Mouse (Mus musculus): ENCODE results near the gene Fiz1. TPM values are rescaled to one million over a fixed set of nuclear protein-coding genes. Genes with fewer than 3 reads are reported as not detected.
A peak's percentile ranks its signal among the peaks of the same experiment; 100 is the strongest.

Gene Fiz1
- polyA plus RNA-seq, 1 experiment, result 21.5 TPM

DNA sequence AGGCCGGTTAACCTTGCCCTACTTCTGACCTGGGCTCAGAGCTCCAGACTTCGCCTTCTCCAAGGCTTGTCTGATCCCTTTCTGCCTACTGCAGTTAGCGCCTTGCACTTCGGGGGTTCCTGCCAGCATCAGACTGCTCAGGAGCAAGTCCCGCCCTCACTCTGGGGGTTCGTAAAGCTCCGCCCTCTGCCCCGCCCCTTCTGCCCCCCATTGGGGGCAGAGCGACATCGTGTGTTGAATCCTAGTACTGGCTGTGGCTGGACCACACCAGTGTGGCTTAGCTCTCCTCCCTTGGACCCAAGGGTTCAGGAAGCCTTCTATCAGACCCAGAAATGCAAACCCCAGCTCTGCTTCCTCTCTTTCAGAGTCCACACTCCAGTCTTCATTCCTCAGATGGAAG, 50.2 kb downstream of the Fiz1 start, which contains the start of gene Sbk2:
Sbk2 (minus strand) TSS at position 135 of the 400 bp plus-strand sequence.
- H3K27ac ChIP-seq (ENCODE audit: insufficient read depth, low read length), result no peak within 1 kb of the TSS

DNA sequence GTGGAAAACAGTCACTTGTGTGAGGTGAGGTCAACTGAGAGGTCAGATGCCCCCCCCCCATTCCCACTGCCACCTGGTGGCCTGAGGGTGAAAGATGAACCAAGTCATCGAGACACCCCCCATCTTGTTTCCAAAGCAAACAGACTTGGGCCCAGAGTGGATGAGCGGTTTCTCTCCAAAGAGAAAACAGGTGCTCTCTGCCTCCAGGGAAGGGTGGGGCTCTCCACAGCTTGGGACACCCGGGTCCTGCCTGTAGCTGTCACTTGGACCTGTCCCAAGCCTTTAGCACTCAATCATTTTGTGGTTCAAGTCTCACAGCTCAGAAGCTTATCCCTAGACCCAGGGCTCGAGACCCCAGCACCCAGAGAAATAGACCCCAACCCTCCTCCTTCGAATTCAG, 51.0 kb downstream of the Fiz1 start:
- Histone ChIP-seq H3K4me3 (ENCODE audit: insufficient read depth, low read length) (no peak overlapping the region), H3K4me1 (ENCODE audit: control insufficient read depth, insufficient read depth, low read length) (no peaks in the 10 kb centered on the region), H3K27ac (ENCODE audit: insufficient read depth, low read length) (no peak overlapping the region)
- TF ChIP-seq POLR2A (IDR thresholded peaks at IDR 0.05; ENCODE audit: extremely low read depth, insufficient read depth, low read length) (no peak), CTCF (IDR thresholded peaks at IDR 0.05; ENCODE audit: extremely low read depth, insufficient read depth, low read length) (no peak)

More for the DNA sequence above, 50.2 kb downstream of the Fiz1 start, which contains the start of gene Sbk2:
- Histone ChIP-seq H3K4me1 (ENCODE audit: control insufficient read depth, insufficient read depth, low read length) (no peaks in the 10 kb centered on the region), H3K4me3 (ENCODE audit: insufficient read depth, low read length) (no peak within 1 kb of the TSS)
- TF ChIP-seq POLR2A (IDR thresholded peaks at IDR 0.05; ENCODE audit: extremely low read depth, insufficient read depth, low read length), result no peak
- peak; percentile 62 for TF ChIP-seq CTCF (IDR thresholded peaks at IDR 0.05; ENCODE audit: extremely low read depth, insufficient read depth, low read length)

DNA sequence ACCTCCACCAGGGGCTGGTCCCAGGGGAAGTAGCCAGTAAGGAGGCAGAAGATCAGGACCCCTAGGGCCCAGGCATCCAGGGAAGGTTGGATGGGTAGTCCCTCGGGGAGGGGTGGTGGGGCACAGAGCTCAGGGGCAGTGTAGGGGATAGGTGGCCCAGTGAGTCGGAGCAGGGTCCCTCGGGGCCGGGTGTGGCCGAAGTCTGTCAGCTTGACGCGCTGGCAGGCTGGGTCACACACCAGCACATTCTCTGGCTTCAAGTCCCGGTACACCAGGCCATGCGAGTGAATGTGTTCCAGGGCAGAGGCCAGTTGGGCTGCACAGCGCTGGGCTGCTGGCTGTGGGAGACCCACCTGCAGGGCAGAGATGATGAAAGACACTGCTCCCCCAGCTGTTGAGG, 57.1 kb downstream of the Fiz1 start:
- Histone ChIP-seq H3K4me1 (ENCODE audit: control insufficient read depth, insufficient read depth, low read length) (no peaks in the 10 kb centered on the region), H3K4me3 (ENCODE audit: insufficient read depth, low read length) (no peak overlapping the region), H3K27ac (ENCODE audit: insufficient read depth, low read length) (no peak overlapping the region)
- TF ChIP-seq POLR2A (IDR thresholded peaks at IDR 0.05; ENCODE audit: extremely low read depth, insufficient read depth, low read length) (no peak), CTCF (IDR thresholded peaks at IDR 0.05; ENCODE audit: extremely low read depth, insufficient read depth, low read length) (no peak)

Other genes starting within 250 kb of the Fiz1 start
- gene Fam71e2, start 243.4 kb downstream of the Fiz1 start, polyA plus RNA-seq (2012; rRNA removed), result not detected in 2 replicates
- gene Il11, start 231.8 kb downstream of the Fiz1 start, polyA plus RNA-seq (2012; rRNA removed), result 0.35 and 0.36 TPM in 2 replicates
- gene Tmem190, start 231.8 kb downstream of the Fiz1 start, polyA plus RNA-seq (2012; rRNA removed), result not detected in 2 replicates
- gene Tmem238, start 225.0 kb downstream of the Fiz1 start, polyA plus RNA-seq (2012; rRNA removed), result 4.6 and 4.9 TPM in 2 replicates
- gene Rpl28, start 221.8 kb downstream of the Fiz1 start, polyA plus RNA-seq (2012; rRNA removed), result 257 and 299 TPM in 2 replicates
- gene Ube2s, start 202.1 kb downstream of the Fiz1 start, polyA plus RNA-seq (2012; rRNA removed), result 177 and 181 TPM in 2 replicates
- 135 and 143 TPM in 2 replicates for gene Shisa7, start 170.0 kb downstream of the Fiz1 start, polyA plus RNA-seq (2012; rRNA removed)
- gene Isoc2b, start 144.4 kb downstream of the Fiz1 start, polyA plus RNA-seq (2012; rRNA removed), result 12.3 and 15.7 TPM in 2 replicates
- 11.7 and 11.8 TPM in 2 replicates for gene Isoc2a, start 137.5 kb downstream of the Fiz1 start, polyA plus RNA-seq (2012; rRNA removed)
- gene Gm36210, start 108.2 kb downstream of the Fiz1 start, polyA plus RNA-seq (2012; rRNA removed), result 0.31 and 0.32 TPM in 2 replicates
- gene Zfp628, start 99.5 kb downstream of the Fiz1 start, polyA plus RNA-seq (2012; rRNA removed), result 9.7 TPM in 2 replicates
- gene Nat14, start 92.7 kb downstream of the Fiz1 start, polyA plus RNA-seq (2012; rRNA removed), result 91.7 and 94.0 TPM in 2 replicates
- gene Ssc5d, start 88.9 kb downstream of the Fiz1 start, polyA plus RNA-seq (2012; rRNA removed), result 3.8 and 4.1 TPM in 2 replicates
- gene Sbk2, start 50.3 kb downstream of the Fiz1 start, polyA plus RNA-seq (2012; rRNA removed), result 0.32 and 0.48 TPM in 2 replicates
- 1.2 TPM in 2 replicates for gene Sbk3, start 43.5 kb downstream of the Fiz1 start, polyA plus RNA-seq (2012; rRNA removed)
- 38.0 and 39.2 TPM in 2 replicates for gene Zfp579, start 18.5 kb downstream of the Fiz1 start, polyA plus RNA-seq (2012; rRNA removed)
- 15.3 and 15.6 TPM in 2 replicates for gene Zfp524, start 282 bp downstream of the Fiz1 start, polyA plus RNA-seq (2012; rRNA removed)
- gene Gm44973, start 799 bp upstream of the Fiz1 start, polyA plus RNA-seq (2012; rRNA removed), result not detected in 2 replicates
- gene Zfp865, start 5.7 kb upstream of the Fiz1 start, polyA plus RNA-seq (2012; rRNA removed), result 28.7 and 30.0 TPM in 2 replicates
- 68.6 and 70.2 TPM in 2 replicates for gene Ccdc106, start 5.9 kb upstream of the Fiz1 start, polyA plus RNA-seq (2012; rRNA removed)
- gene 4632433K11Rik, start 19.4 kb upstream of the Fiz1 start, polyA plus RNA-seq (2012; rRNA removed), result not detected in 2 replicates
- 5.7 and 6.5 TPM in 2 replicates for gene Zfp784, start 23.7 kb upstream of the Fiz1 start, polyA plus RNA-seq (2012; rRNA removed)
- gene Zfp580, start 36.8 kb upstream of the Fiz1 start, polyA plus RNA-seq (2012; rRNA removed), result 34.4 and 36.9 TPM in 2 replicates
- 184 TPM in 2 replicates for gene U2af2, start 47.4 kb upstream of the Fiz1 start, polyA plus RNA-seq (2012; rRNA removed)
- 420 and 464 TPM in 2 replicates for gene Epn1, start 65.5 kb upstream of the Fiz1 start, polyA plus RNA-seq (2012; rRNA removed)
- gene Rfpl4, start 102.3 kb upstream of the Fiz1 start, polyA plus RNA-seq (2012; rRNA removed), result not detected in 2 replicates
- 0.27 and 0.36 TPM in 2 replicates for gene Rasl2-9, start 111.3 kb upstream of the Fiz1 start, polyA plus RNA-seq (2012; rRNA removed)
- not detected in 2 replicates for gene Vmn1r55, start 135.0 kb upstream of the Fiz1 start, polyA plus RNA-seq (2012; rRNA removed)
- gene Vmn1r56, start 182.1 kb upstream of the Fiz1 start, polyA plus RNA-seq (2012; rRNA removed), result not detected in 2 replicates
- not detected in 2 replicates for gene Vmn1r57, start 203.8 kb upstream of the Fiz1 start, polyA plus RNA-seq (2012; rRNA removed)